Comparison of ENCODE assay signal across 21 mouse cellular contexts in genomic region chr5:36915256-36915655, GRCm38 (mm10). TPM values are rescaled to one million over a fixed set of nuclear protein-coding genes. Genes with fewer than 3 reads are reported as not detected.
A peak's percentile ranks its signal among the peaks of the same experiment; 100 is the strongest.
DNase-seq lines count a peak whose midpoint lies in the region; ATAC-seq and TF ChIP-seq lines count a peak whose summit lies in the region.
"Had no signal": no experiment of that assay in that cellular context is flagged by ENCODE, and none has a peak within 500 bp of the region (broad histone marks: within the 10 kb centered on the region; RNA-seq: fewer than 3 reads in every experiment).

No protein-coding gene starts in this region.

- H3K4me2 ChIP-seq in hindbrain, embryonic 15.5 days: no peak overlapping the region
- no peak overlapping the region for H3K4me2 ChIP-seq in hindbrain, embryonic 12.5 days (replicated peaks)
- H3K4me2 ChIP-seq in midbrain, embryonic 13.5 days (replicated peaks): no peak overlapping the region
- H3K4me2 ChIP-seq: embryonic facial prominence, embryonic 12.5 days; forebrain, embryonic 12.5 days; heart, embryonic 12.5 days had no signal

- no peak for TF ChIP-seq POLR2A in heart, adult 2 months (IDR thresholded peaks at IDR 0.05; ENCODE audit: insufficient read depth, low read depth, low read length)

- H3K27ac ChIP-seq in hindbrain, embryonic 15.5 days (replicated peaks): no peak overlapping the region
- H3K27ac ChIP-seq in hindbrain, embryonic 12.5 days: no peak overlapping the region
- H3K27ac ChIP-seq in midbrain, embryonic 10.5 days (replicated peaks): 0 out of 2 replicates have a peak overlapping the region, but pooled peaks have one; percentile 17
- H3K27ac ChIP-seq in midbrain, embryonic 13.5 days: no peak overlapping the region
- H3K27ac ChIP-seq in heart, adult 2 months: no peak overlapping the region
- H3K27ac ChIP-seq: embryonic facial prominence, embryonic 12.5 days; forebrain, embryonic 12.5 days had no signal

- H3K36me3 ChIP-seq in hindbrain, embryonic 15.5 days: no peaks in the 10 kb centered on the region
- H3K36me3 ChIP-seq in hindbrain, embryonic 12.5 days: no peaks in the 10 kb centered on the region
- H3K36me3 ChIP-seq in midbrain, embryonic 10.5 days: no peaks in the 10 kb centered on the region
- H3K36me3 ChIP-seq in midbrain, embryonic 13.5 days: no peaks in the 10 kb centered on the region
- no peaks in the 10 kb centered on the region for H3K36me3 ChIP-seq in heart, adult 2 months (ENCODE audit: control insufficient read depth, insufficient read depth, low read length)
- H3K36me3 ChIP-seq: embryonic facial prominence, embryonic 12.5 days; forebrain, embryonic 12.5 days; G1E; heart, embryonic 12.5 days had no signal

- no peak overlapping the region for H3K9ac ChIP-seq in hindbrain, embryonic 15.5 days
- no peak overlapping the region for H3K9ac ChIP-seq in hindbrain, embryonic 12.5 days
- H3K9ac ChIP-seq in midbrain, embryonic 13.5 days (replicated peaks): no peak overlapping the region
- H3K9ac ChIP-seq in heart, adult 2 months (ENCODE audit: low read depth, low read length): no peak overlapping the region
- H3K9ac ChIP-seq: embryonic facial prominence, embryonic 12.5 days; forebrain, embryonic 12.5 days; forebrain, postnatal 0 days; heart, embryonic 12.5 days had no signal

- peaks cover 40% of the 10 kb centered on the region for H3K4me1 ChIP-seq in hindbrain, embryonic 15.5 days (replicated peaks)
- H3K4me1 ChIP-seq in hindbrain, embryonic 12.5 days: peaks cover 17% of the 10 kb centered on the region
- H3K4me1 ChIP-seq in midbrain, embryonic 10.5 days: peaks cover 21% of the 10 kb centered on the region
- peaks cover 22% of the 10 kb centered on the region for H3K4me1 ChIP-seq in midbrain, embryonic 13.5 days (replicated peaks)
- no peaks in the 10 kb centered on the region for H3K4me1 ChIP-seq in heart, adult 2 months (ENCODE audit: control insufficient read depth, insufficient read depth, low read length)
- H3K4me1 ChIP-seq: embryonic facial prominence, embryonic 12.5 days; heart, embryonic 12.5 days had no signal

- intact Hi-C loops in heart, adult 2 months (cut with DNase I): no loop called here

- H3K27me3 ChIP-seq in hindbrain, embryonic 15.5 days: no peaks in the 10 kb centered on the region
- peaks cover 10% of the 10 kb centered on the region for H3K27me3 ChIP-seq in hindbrain, embryonic 12.5 days
- H3K27me3 ChIP-seq in midbrain, embryonic 10.5 days (ENCODE audit: low read depth, poor library complexity, severe bottlenecking): no peaks in the 10 kb centered on the region
- no peaks in the 10 kb centered on the region for H3K27me3 ChIP-seq in midbrain, embryonic 13.5 days
- no peaks in the 10 kb centered on the region; the same call in 1 of the 2 replicates for H3K27me3 ChIP-seq in heart, adult 2 months (ENCODE audit: control insufficient read depth, insufficient read depth, low read length)

- peak; percentile 85 to 93 for DNase-seq in cerebellum, postnatal 10 days
- DNase-seq in cerebellum, adult 9-10 months: no peak
- DNase-seq in midbrain, embryonic 10.5 days (ENCODE audit: low spot score): no peak
- no peak for DNase-seq in heart, adult 2 months
- DNase-seq: adrenal gland, postnatal 10 days; B cell, adult 2 months; cerebellum, adult 11-12 months; cerebellum, adult 9-11 months; embryo, embryonic 11 days; forebrain, postnatal 0 days; gastrocnemius, postnatal 14 days had no signal

- 56% methylated on average over 3 of the region's 3 CpGs for WGBS in hindbrain, embryonic 15.5 days
- WGBS in hindbrain, embryonic 12.5 days: 68% methylated on average over 3 of the region's 3 CpGs
- 70% methylated on average over 3 of the region's 3 CpGs for WGBS in midbrain, embryonic 10.5 days
- WGBS in midbrain, embryonic 13.5 days: 64% methylated on average over 3 of the region's 3 CpGs
- WGBS in heart, adult 2 months: 58% methylated on average over 3 of the region's 3 CpGs

- H3K9me3 ChIP-seq in hindbrain, embryonic 15.5 days: no peaks in the 10 kb centered on the region
- H3K9me3 ChIP-seq in hindbrain, embryonic 12.5 days (replicated peaks): no peaks in the 10 kb centered on the region
- no peaks in the 10 kb centered on the region for H3K9me3 ChIP-seq in midbrain, embryonic 10.5 days (replicated peaks)
- H3K9me3 ChIP-seq in midbrain, embryonic 13.5 days: no peaks in the 10 kb centered on the region
- H3K9me3 ChIP-seq: embryonic facial prominence, embryonic 12.5 days; forebrain, embryonic 12.5 days; G1E; heart, embryonic 12.5 days had no signal

- H3K4me3 ChIP-seq in hindbrain, embryonic 15.5 days: no peak overlapping the region
- no peak overlapping the region for H3K4me3 ChIP-seq in hindbrain, embryonic 12.5 days
- H3K4me3 ChIP-seq in midbrain, embryonic 10.5 days: no peak overlapping the region
- no peak overlapping the region for H3K4me3 ChIP-seq in midbrain, embryonic 13.5 days (replicated peaks)
- H3K4me3 ChIP-seq in heart, adult 2 months: no peak overlapping the region
- H3K4me3 ChIP-seq: embryonic facial prominence, embryonic 12.5 days; forebrain, embryonic 12.5 days; heart, embryonic 12.5 days had no signal

- H3K79me2 ChIP-seq in heart, adult 2 months (replicated peaks; ENCODE audit: control insufficient read depth, insufficient read depth, low read length): no peaks in the 10 kb centered on the region

- no peak for TF ChIP-seq EP300 in heart, adult 2 months (IDR thresholded peaks at IDR 0.05; ENCODE audit: insufficient read depth, low read depth, low read length)

- no peak for TF ChIP-seq CTCF in heart, adult 2 months (IDR thresholded peaks at IDR 0.05)

- peak; percentile 32; the same call in 1 of the 2 replicates for ATAC-seq in hindbrain, embryonic 15.5 days (ENCODE audit: low FRiP score, low read depth)
- ATAC-seq in hindbrain, embryonic 12.5 days (ENCODE audit: low FRiP score): no peak
- ATAC-seq in midbrain, embryonic 13.5 days: no peak
- ATAC-seq: CD4-positive, CD25-positive, alpha-beta regulatory T cell, adult 4 months; forebrain, postnatal 0 days; intestine, embryonic 16.5 days had no signal

RNA-seq across cellular contexts. Expression of gene Ppp2r2c, which starts 46.9 kb away (rescaled TPM):
- polyA plus RNA-seq in hindbrain, embryonic 15.5 days (2015; fragmentation: Nextera tagmentation; extraction: Ambion mirVana): 63.0 and 72.5 TPM in 2 replicates
- 7.6 and 8.0 TPM in 2 replicates for polyA plus RNA-seq in hindbrain, embryonic 12.5 days (2016; fragmentation: Nextera tagmentation; extraction: Ambion mirVana)
- 0.48 and 0.83 TPM in 2 replicates for polyA plus RNA-seq in midbrain, embryonic 10.5 days (2016; fragmentation: Nextera tagmentation; extraction: Ambion mirVana)
- 11.3 and 12.2 TPM in 2 replicates for polyA plus RNA-seq in midbrain, embryonic 13.5 days (2015; fragmentation: Nextera tagmentation; extraction: Ambion mirVana)
- total RNA-seq in heart, adult 2 months (2021): under 1 TPM; 0.78 to 0.96 TPM
- 0.06 and 0.12 TPM in 2 replicates for polyA plus RNA-seq in heart, adult 2 months (2012; rRNA removed)
- total RNA-seq: common myeloid progenitor, adult 5-6 weeks had no signal
- polyA plus RNA-seq: CD4-positive, CD25-positive, alpha-beta regulatory T cell, adult 4 months; G1E had no signal

Comparison
In these comparisons a context has a peak if more than half of its experiments do, and no peak if none do; other contexts are left out.
1. DNase-seq: peak in cerebellum, postnatal 10 days (2 of 2); none in cerebellum, adult 9-10 months (single experiment), midbrain, embryonic 10.5 days (single experiment) and heart, adult 2 months (0 of 2).